Mouse (Mus musculus): Measurements from ENCODE around the gene Relt.

DNA sequence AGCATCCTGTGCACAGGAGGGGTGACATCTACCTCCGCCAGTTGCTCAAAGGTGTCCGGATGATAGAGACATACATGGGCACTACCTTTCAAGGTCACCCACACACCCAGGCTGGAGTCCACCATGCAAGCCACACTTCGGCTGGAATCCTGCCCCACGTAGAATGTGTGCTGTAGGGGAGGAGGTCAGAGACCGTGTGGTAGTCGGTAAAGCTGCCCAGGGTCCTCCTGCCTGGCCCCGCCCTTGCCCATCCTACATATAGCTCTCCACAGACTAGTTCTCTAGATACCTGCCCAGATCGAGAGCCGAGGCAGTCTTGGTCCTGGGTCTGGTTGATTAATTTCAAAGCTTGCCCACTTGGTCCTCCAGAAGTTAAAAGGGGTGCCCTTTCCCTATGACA lies 13.5 kb upstream of the Relt start:
- no peak for TF ChIP-seq CTCF (IDR thresholded peaks at IDR 0.05; ENCODE audit: borderline replicate concordance, insufficient read depth, low read depth, low read length)
- no peak for TF ChIP-seq POLR2A (IDR thresholded peaks at IDR 0.05; ENCODE audit: borderline replicate concordance, insufficient read depth, low read length)
